Mouse (Mus musculus): ENCODE results near the gene Casp2.

DNA sequence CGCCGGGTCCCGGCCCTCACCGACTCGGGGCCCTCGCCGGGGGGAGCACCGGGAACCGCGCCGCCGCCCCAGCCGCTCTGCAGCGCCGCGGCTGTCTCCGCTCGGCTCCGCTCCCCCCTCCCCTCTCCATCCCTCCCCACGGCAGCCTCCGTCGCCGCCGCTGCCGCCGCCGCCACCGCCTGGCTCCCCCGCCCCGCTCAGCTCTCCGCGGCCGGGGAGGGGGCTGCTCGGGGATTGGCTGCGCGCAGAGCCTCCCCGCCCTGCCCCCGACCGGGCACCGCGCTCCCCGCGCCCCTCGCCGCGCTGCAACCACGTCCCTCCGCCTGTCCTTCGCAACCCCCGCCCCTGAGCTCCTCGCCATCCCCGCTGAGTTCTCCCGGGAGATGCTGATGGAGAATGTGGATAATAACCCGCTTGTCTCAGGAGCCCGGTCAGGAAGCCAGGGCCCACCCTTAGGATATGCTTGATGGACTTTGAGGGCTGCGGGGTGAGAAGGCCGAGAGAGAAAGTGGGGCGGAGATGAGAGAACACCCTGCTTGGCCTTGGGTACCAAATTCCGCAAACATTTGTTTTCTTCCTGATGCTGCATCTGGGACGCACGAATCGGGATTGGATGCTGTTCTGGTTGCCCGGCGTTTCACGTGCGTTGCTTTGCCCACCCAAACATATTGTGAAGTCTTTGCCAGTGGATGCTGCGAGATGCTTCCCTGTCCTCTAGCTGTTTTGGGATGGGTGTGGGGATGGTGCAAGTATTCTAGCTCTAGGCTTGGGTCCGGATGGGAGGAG lies 59.9 kb downstream of the Casp2 start, which contains the start of gene Fam131b:
- TF ChIP-seq MAX (IDR thresholded peaks at IDR 0.05) (no peak), CTCF (IDR thresholded peaks at IDR 0.05; ENCODE audit: control insufficient read depth, insufficient read depth, insufficient read length) (no peak), USF1 (IDR thresholded peaks at IDR 0.05; ENCODE audit: low read depth) (no peak), MYOG (IDR thresholded peaks at IDR 0.05; ENCODE audit: control insufficient read depth, extremely low read depth, insufficient read length) (no peak)
